Mouse (Mus musculus): ENCODE data around the gene Gm47289. TPM values are rescaled to one million over a fixed set of nuclear protein-coding genes. Genes with fewer than 3 reads are reported as not detected.
A peak's percentile ranks its signal among the peaks of the same experiment; 100 is the strongest.

The Gm47289 gene
- polyA plus RNA-seq, 1 experiment from 2014 or later, result not detected

DNA sequence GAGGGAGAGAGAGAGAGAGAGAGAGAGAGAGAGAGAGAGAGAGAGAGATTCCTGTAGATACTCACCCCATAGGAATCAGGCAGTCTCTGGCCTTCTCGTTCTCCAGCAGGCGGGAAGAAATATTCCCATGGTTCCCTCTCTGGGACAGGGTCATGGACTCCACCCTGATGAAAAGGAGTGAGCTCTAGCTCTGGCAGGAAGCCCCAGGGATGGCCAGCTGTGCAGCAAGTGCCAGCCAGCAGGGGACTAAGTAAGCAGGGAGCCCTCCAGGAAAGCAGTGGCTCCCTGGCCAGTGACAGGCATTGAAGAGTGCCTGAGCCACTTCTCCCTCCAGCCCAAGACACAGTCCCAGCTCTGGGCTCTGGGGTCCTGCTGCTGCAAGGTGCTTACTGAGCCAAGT is 7.2 kb upstream of the Gm47289 start:
- H3K27ac ChIP-seq (ENCODE audit: low read depth, low read length), result no peak overlapping the region
- no peaks in the 10 kb centered on the region for H3K9me3 ChIP-seq (replicated peaks; ENCODE audit: control insufficient read depth, low read length)
- H3K36me3 ChIP-seq (ENCODE audit: control insufficient read depth, insufficient read depth, low read length), result no peaks in the 10 kb centered on the region
- no peak overlapping the region for H3K9ac ChIP-seq (ENCODE audit: low read length)
- no peak for ATAC-seq
- no peaks in the 10 kb centered on the region for H3K4me1 ChIP-seq (ENCODE audit: control insufficient read depth, insufficient read depth, low read length)
- H3K27me3 ChIP-seq (replicated peaks; ENCODE audit: control insufficient read depth, insufficient read depth, low read length), result no peaks in the 10 kb centered on the region
- no peak for DNase-seq (ENCODE audit: low spot score)
- H3K4me3 ChIP-seq (ENCODE audit: low read depth, low read length), result no peak overlapping the region
- H3K4me2 ChIP-seq (ENCODE audit: low read length), result no peak overlapping the region
- WGBS, result 52% methylated on average over 2 of the region's 2 CpGs

DNA sequence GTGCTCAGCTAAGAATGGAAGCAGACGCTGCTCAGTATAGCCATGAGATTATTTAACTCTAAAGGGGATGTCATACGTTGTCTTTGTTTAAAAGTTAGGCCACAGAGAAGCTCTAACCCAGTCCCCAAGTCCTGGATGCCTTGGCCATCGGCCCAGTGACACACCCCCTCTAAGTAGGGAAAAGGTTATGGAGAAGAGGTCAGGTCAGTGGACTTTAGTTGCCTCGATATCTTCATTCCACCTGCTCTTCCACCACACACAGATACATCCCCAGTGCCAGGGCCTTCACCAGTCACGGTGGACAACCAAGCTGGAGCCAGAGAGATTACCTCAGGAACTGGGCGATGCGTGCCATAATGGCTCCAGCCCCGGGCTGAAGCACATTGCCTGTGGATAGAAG is 3.5 kb upstream of the Gm47289 start:
- WGBS, result 86% methylated on average over 8 of the region's 8 CpGs
- Histone ChIP-seq H3K9ac (ENCODE audit: low read length) (no peak overlapping the region), H3K9me3 (replicated peaks; ENCODE audit: control insufficient read depth, low read length) (no peaks in the 10 kb centered on the region), H3K27me3 (replicated peaks; ENCODE audit: control insufficient read depth, insufficient read depth, low read length) (no peaks in the 10 kb centered on the region), H3K4me3 (ENCODE audit: low read depth, low read length) (no peak overlapping the region), H3K36me3 (ENCODE audit: control insufficient read depth, insufficient read depth, low read length) (no peaks in the 10 kb centered on the region), H3K4me2 (ENCODE audit: low read length) (no peak overlapping the region), H3K4me1 (ENCODE audit: control insufficient read depth, insufficient read depth, low read length) (no peaks in the 10 kb centered on the region), H3K27ac (ENCODE audit: low read depth, low read length) (no peak overlapping the region)
- no peak for ATAC-seq
- no peak for DNase-seq (ENCODE audit: low spot score)

DNA sequence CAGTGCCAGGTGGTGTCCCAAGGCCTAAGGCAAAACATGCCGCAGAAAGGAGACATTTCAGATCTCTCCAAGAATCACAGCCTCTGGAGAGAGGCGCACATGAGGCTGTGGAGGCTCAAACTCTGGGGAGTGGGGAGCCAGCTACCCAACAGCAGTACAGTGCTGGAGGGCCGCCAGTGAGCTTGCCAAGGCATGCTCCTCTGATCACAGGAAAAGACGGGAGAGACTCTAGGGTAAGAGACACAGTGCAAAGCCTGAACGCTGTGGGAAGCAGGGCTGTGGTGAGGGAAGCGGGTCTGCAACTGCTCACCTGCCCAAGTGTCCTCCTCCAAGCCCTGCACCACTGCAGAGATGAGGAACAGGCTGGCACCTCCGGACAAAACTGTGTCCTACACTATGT is 3.1 kb upstream of the Gm47289 start:
- Histone ChIP-seq H3K9ac (ENCODE audit: low read length) (no peak overlapping the region), H3K27ac (ENCODE audit: low read depth, low read length) (no peak overlapping the region), H3K9me3 (replicated peaks; ENCODE audit: control insufficient read depth, low read length) (no peaks in the 10 kb centered on the region), H3K4me3 (ENCODE audit: low read depth, low read length) (no peak overlapping the region), H3K27me3 (replicated peaks; ENCODE audit: control insufficient read depth, insufficient read depth, low read length) (no peaks in the 10 kb centered on the region), H3K36me3 (ENCODE audit: control insufficient read depth, insufficient read depth, low read length) (no peaks in the 10 kb centered on the region), H3K4me2 (ENCODE audit: low read length) (peak overlapping the region; percentile 58; the same call in 1 of the 2 replicates), H3K4me1 (ENCODE audit: control insufficient read depth, insufficient read depth, low read length) (no peaks in the 10 kb centered on the region)
- DNase-seq (ENCODE audit: low spot score) (peak; percentile 39), ATAC-seq (no peak)
- WGBS, result 53% methylated on average over 7 of the region's 7 CpGs

DNA sequence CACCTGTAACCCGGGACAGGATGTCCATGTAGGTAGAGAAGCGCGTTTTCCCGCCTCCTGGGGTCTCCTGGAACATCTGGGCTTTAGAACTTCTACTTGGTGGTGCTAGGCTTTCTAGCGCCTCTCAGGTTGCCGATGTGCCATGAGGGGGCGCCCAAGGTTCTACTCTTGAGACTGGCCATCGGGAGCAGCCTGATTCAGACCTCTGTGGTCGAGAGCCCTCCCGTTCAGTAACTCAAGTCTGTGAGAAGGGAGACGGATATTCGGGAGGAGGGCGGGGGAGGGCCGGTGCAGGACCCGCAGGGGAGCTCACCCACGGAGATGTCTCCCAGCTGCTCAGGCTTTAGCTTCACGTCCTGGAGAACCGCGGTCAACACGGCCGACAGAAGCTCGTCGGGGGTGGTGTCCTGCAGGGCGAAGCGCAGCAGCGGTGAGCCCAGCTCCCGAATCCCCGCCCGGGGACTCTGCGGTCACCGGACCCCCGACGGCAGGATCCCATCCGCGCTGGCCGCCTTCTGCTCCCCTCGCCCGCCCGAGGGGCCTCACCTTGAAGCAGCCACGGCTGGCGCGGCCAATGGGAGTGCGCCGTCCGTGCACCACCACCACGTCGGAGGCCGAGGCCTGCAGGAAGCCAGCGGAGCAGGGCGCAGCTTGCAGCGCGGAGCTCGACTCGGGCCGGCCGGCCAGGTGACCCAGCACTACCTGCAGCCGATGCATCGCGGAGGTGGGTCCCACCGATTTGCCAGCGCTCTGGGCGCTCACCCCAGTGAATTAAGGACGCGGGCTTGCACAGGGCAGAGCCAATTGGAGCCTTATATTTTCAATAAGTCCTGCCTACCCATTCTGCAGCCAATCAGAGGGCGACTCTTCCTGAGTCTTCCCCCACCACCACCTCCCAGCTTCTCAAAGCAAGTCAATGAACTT is 2.4 kb upstream of the Gm47289 start, which contains the start of gene Acaa1b:
Gene Acaa1b (minus strand): TSS at position 816 of the 924 bp plus-strand sequence.
- Histone ChIP-seq H3K4me3 (ENCODE audit: low read depth, low read length) (peak within 1 kb of the TSS; percentile 40), H3K9ac (ENCODE audit: low read length) (peak within 1 kb of the TSS; percentile 40), H3K4me2 (ENCODE audit: low read length) (peak within 1 kb of the TSS; percentile 58), H3K9me3 (replicated peaks; ENCODE audit: control insufficient read depth, low read length) (no peaks in the 10 kb centered on the region), H3K4me1 (ENCODE audit: control insufficient read depth, insufficient read depth, low read length) (no peaks in the 10 kb centered on the region), H3K27me3 (replicated peaks; ENCODE audit: control insufficient read depth, insufficient read depth, low read length) (no peaks in the 10 kb centered on the region), H3K27ac (ENCODE audit: low read depth, low read length) (no peak within 1 kb of the TSS), H3K36me3 (ENCODE audit: control insufficient read depth, insufficient read depth, low read length) (no peaks in the 10 kb centered on the region)
- WGBS, result 2% methylated on average over 63 of the region's 65 CpGs
- ATAC-seq, result peak; percentile 96
- peak; percentile 82 for DNase-seq (ENCODE audit: low spot score)

DNA sequence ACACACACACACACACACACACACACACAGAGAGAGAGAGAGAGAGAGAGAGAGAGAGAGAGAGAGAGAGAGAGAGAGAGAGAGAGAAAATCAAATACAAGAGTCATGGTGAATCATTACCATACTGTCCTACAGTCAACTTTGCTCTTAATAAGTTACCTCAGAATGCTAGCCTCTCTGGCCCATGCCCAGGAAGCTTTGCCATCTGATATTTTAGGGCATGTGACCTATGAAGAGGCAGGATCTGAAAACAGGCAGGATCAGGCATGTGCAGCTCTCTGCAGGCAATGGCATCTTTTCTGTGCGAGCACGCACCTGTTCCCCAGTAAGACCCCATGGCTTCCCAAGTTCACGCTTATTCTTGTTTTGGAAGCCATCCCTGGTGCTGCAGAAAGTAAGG is 1.7 kb downstream of the Gm47289 start:
- 92% methylated on average over 3 of the region's 3 CpGs for WGBS
- no peak overlapping the region for H3K4me3 ChIP-seq (ENCODE audit: low read depth, low read length)
- no peaks in the 10 kb centered on the region for H3K27me3 ChIP-seq (replicated peaks; ENCODE audit: control insufficient read depth, insufficient read depth, low read length)
- H3K4me2 ChIP-seq (ENCODE audit: low read length), result no peak overlapping the region
- H3K4me1 ChIP-seq (ENCODE audit: control insufficient read depth, insufficient read depth, low read length), result no peaks in the 10 kb centered on the region
- no peak overlapping the region for H3K27ac ChIP-seq (ENCODE audit: low read depth, low read length)
- DNase-seq (ENCODE audit: low spot score) (no peak), ATAC-seq (no peak)
- H3K9me3 ChIP-seq (replicated peaks; ENCODE audit: control insufficient read depth, low read length), result no peaks in the 10 kb centered on the region
- no peak overlapping the region for H3K9ac ChIP-seq (ENCODE audit: low read length)
- no peaks in the 10 kb centered on the region for H3K36me3 ChIP-seq (ENCODE audit: control insufficient read depth, insufficient read depth, low read length)

DNA sequence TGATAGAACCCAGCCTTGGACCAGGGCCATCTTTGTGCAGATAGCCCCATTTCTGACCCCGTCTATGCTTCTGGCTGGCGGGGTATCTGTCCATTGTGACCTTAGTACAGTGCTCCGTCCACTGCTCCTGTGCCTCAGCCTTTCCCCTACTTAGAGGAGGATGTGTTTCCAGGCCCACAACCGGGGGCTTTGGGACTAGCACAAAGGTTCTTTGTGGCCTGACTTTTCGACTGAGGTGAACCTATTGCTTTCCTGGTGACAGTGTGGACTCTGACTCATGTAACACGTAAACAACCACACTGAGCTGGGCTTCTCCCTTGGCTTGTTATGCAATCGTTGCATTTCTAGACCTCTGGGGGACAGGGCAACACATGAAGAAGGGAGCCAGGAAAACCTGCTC is 5.8 kb downstream of the Gm47289 start:
- ATAC-seq (no peak), DNase-seq (ENCODE audit: low spot score) (no peak)
- Histone ChIP-seq H3K27me3 (replicated peaks; ENCODE audit: control insufficient read depth, insufficient read depth, low read length) (no peaks in the 10 kb centered on the region), H3K4me1 (ENCODE audit: control insufficient read depth, insufficient read depth, low read length) (no peaks in the 10 kb centered on the region), H3K4me2 (ENCODE audit: low read length) (no peak overlapping the region), H3K36me3 (ENCODE audit: control insufficient read depth, insufficient read depth, low read length) (no peaks in the 10 kb centered on the region), H3K27ac (ENCODE audit: low read depth, low read length) (no peak overlapping the region), H3K4me3 (ENCODE audit: low read depth, low read length) (no peak overlapping the region), H3K9ac (ENCODE audit: low read length) (no peak overlapping the region), H3K9me3 (replicated peaks; ENCODE audit: control insufficient read depth, low read length) (no peaks in the 10 kb centered on the region)
- 88% methylated on average over 7 of the region's 7 CpGs for WGBS

DNA sequence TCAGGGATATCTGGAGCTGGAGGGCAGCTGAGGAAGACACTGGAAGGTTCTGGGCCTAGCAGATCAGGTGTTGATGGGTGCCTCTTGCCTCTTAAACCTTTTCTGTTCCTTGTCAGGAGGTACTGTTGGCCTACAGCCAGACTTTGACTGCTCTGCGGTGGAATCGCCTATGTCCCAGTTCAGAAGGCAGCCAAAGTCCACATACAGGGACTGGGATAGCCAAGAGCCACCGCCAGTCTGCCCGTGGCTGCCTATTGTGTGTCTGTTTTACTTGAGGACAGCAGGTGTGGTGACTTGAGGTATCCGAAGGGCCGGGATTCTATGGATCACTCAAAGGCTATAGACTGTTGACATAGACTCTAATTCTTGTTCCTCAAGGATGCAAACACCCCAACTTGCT is 6.6 kb downstream of the Gm47289 start:
- no peak for DNase-seq (ENCODE audit: low spot score)
- H3K9ac ChIP-seq (ENCODE audit: low read length), result no peak overlapping the region
- 91% methylated on average over 6 of the region's 6 CpGs for WGBS

DNA sequence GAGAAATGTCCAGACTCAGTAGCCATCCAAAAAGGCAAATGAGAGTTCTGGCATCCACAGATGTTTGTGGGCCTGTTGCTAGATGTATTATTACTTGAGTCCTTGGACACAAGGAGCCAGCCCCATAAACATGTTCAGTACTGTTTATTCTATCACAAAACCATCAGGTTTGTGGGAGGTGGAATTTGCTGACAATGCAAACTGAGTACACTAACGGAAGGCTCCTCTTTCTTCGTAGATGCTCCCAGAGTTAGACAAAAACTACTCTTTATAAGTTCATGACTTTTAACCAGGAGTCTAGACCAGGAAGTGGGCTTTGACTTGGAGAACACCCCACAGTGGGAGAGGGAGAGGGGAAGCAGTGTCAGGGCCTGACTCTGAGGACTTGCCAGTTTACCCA is 8.6 kb downstream of the Gm47289 start:
- no peak overlapping the region for H3K27ac ChIP-seq (ENCODE audit: low read depth, low read length)
- H3K9me3 ChIP-seq (replicated peaks; ENCODE audit: control insufficient read depth, low read length), result no peaks in the 10 kb centered on the region
- H3K4me3 ChIP-seq (ENCODE audit: low read depth, low read length), result no peak overlapping the region
- no peaks in the 10 kb centered on the region for H3K4me1 ChIP-seq (ENCODE audit: control insufficient read depth, insufficient read depth, low read length)
- WGBS, result 94% methylated on average over 2 of the region's 2 CpGs
- no peak overlapping the region for H3K4me2 ChIP-seq (ENCODE audit: low read length)
- H3K27me3 ChIP-seq (replicated peaks; ENCODE audit: control insufficient read depth, insufficient read depth, low read length), result no peaks in the 10 kb centered on the region
- no peak for DNase-seq (ENCODE audit: low spot score)
- ATAC-seq, result no peak
- H3K36me3 ChIP-seq (ENCODE audit: control insufficient read depth, insufficient read depth, low read length), result no peaks in the 10 kb centered on the region
- no peak overlapping the region for H3K9ac ChIP-seq (ENCODE audit: low read length)

More for the DNA sequence above, 6.6 kb downstream of the Gm47289 start:
- no peaks in the 10 kb centered on the region for H3K27me3 ChIP-seq (replicated peaks; ENCODE audit: control insufficient read depth, insufficient read depth, low read length)
- H3K27ac ChIP-seq (ENCODE audit: low read depth, low read length), result no peak overlapping the region
- no peaks in the 10 kb centered on the region for H3K36me3 ChIP-seq (ENCODE audit: control insufficient read depth, insufficient read depth, low read length)
- H3K4me1 ChIP-seq (ENCODE audit: control insufficient read depth, insufficient read depth, low read length), result no peaks in the 10 kb centered on the region
- H3K9me3 ChIP-seq (replicated peaks; ENCODE audit: control insufficient read depth, low read length), result no peaks in the 10 kb centered on the region
- no peak for ATAC-seq
- no peak overlapping the region for H3K4me3 ChIP-seq (ENCODE audit: low read depth, low read length)
- no peak overlapping the region for H3K4me2 ChIP-seq (ENCODE audit: low read length)

DNA sequence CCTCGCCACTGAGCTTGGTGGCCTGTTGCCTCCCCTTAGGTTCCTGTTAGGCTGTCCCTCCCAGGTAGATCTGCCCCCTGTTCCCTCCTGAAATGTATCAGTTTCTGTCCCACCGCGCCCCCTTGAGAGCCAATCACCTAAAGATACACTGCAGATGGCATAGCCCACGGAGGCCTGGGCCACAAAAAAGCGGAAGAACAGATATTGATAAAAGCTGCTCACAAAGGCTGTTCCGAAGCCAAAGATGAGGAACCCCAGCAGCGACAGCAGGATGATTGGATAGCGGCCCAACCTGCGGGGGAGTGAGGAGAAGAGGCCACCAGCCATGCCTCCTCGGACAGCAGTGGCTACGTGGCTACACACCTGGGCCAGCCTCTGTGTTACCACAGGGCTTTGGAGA is 20.3 kb downstream of the Gm47289 start:
- no peaks in the 10 kb centered on the region for H3K36me3 ChIP-seq (ENCODE audit: control insufficient read depth, insufficient read depth, low read length)
- ATAC-seq (no peak), DNase-seq (ENCODE audit: low spot score) (no peak)
- no peak overlapping the region for H3K27ac ChIP-seq (ENCODE audit: low read depth, low read length)
- H3K9ac ChIP-seq (ENCODE audit: low read length), result no peak overlapping the region
- no peaks in the 10 kb centered on the region for H3K9me3 ChIP-seq (replicated peaks; ENCODE audit: control insufficient read depth, low read length)
- no peaks in the 10 kb centered on the region for H3K4me1 ChIP-seq (ENCODE audit: control insufficient read depth, insufficient read depth, low read length)
- no peaks in the 10 kb centered on the region for H3K27me3 ChIP-seq (replicated peaks; ENCODE audit: control insufficient read depth, insufficient read depth, low read length)
- WGBS, result 95% methylated on average over 11 of the region's 11 CpGs
- H3K4me3 ChIP-seq (ENCODE audit: low read depth, low read length), result no peak overlapping the region
- H3K4me2 ChIP-seq (ENCODE audit: low read length), result no peak overlapping the region

Data from forebrain, embryonic 14.5 days (tissue).